8 mouse cellular contexts compared by ENCODE assay signal in the genomic region with DNA sequence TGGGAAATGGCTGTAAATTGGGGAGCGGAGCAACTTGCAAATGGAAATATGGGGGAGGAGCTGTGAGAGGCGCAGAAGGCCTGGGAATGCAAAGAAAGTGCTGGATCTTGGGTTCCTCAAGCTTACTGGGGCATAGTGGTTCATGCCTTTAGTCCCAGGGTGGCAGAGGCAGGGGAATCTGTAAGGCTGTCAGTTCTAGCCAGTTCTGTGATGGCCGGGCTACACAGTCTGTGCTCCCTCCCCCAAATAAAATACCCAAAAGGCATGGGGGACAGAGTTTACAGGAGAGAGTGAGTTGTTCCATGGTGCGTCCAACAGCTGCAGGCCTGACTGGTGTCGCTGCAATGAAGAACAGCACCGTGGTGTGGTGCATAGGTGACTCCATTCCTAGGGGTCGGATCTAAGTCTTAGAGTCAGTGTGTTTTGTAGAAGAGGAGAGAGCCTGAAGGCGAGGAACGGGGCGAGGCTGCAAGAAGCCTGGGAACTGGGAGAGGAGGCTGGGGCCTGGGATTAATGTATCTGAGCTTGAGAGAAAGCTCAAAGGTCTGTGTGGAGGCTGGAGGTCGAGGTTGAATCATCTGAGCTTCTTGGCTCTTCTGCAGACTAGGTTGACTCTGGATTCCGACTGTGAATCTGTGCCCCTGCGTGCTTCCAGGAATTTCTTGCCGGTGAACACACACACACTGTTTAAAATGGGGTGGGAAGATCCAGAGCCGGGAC. TPM values are rescaled to one million over a fixed set of nuclear protein-coding genes. Genes with fewer than 3 reads are reported as not detected.
DNase-seq lines count a peak whose midpoint lies in the region; ATAC-seq and TF ChIP-seq lines count a peak whose summit lies in the region.

No protein-coding gene starts in this region.

- TF ChIP-seq POLR2A in bone marrow, adult 2 months (IDR thresholded peaks at IDR 0.05; ENCODE audit: borderline replicate concordance, control insufficient read depth, low read depth, low read length): no peak

- H3K27me3 ChIP-seq in hindbrain, embryonic 15.5 days: peaks cover 36% of the 10 kb centered on the region

- 71% methylated on average over 15 of the region's 15 CpGs for WGBS in bone marrow, adult 2 months
- 20% methylated on average over 15 of the region's 15 CpGs for WGBS in hindbrain, embryonic 15.5 days
- WGBS in macrophage (ENCODE audit: missing documents): 73% methylated on average over 15 of the region's 15 CpGs

- peak overlapping the region; percentile 34; the same call in 1 of the 2 replicates for H3K9ac ChIP-seq in hindbrain, embryonic 15.5 days

- TF ChIP-seq CTCF in gastrocnemius, adult 2 months (IDR thresholded peaks at IDR 0.05): no peak
- no peak for TF ChIP-seq CTCF in bone marrow, adult 2 months (IDR thresholded peaks at IDR 0.05; ENCODE audit: control insufficient read depth, insufficient read depth, low read length)

- DNase-seq in gastrocnemius, adult 2 months: no peak
- DNase-seq in gastrocnemius, postnatal 14 days: no peak
- DNase-seq in retina, postnatal 1 day: no peak
- DNase-seq in right cerebral cortex, postnatal 25 days: no peak

- intact Hi-C loops in gastrocnemius, adult 2 months (cut with DNase I): no loop called here
- intact Hi-C loops in gastrocnemius, postnatal 14 days (cut with DNase I; ENCODE audit: low total_unique reads): no loop called here

- no peak for ATAC-seq in hindbrain, embryonic 15.5 days (ENCODE audit: low FRiP score, low read depth)
- ATAC-seq in activated CD4-positive, CD25-positive, alpha-beta regulatory T cell, adult 4 months: no peak

- peak overlapping the region; percentile 74 for H3K4me2 ChIP-seq in hindbrain, embryonic 15.5 days

- peak overlapping the region; percentile 100 for H3K27ac ChIP-seq in gastrocnemius, adult 2 months
- H3K27ac ChIP-seq in bone marrow, adult 2 months (ENCODE audit: control insufficient read depth, insufficient read depth, low read depth, low read length, poor library complexity): no peak overlapping the region
- no peak overlapping the region for H3K27ac ChIP-seq in hindbrain, embryonic 15.5 days (replicated peaks)
- H3K27ac ChIP-seq in macrophage: peak overlapping the region; percentile 54

- peaks cover 1% of the 10 kb centered on the region for H3K4me1 ChIP-seq in bone marrow, adult 2 months (ENCODE audit: control insufficient read depth, insufficient read depth, low read length)
- H3K4me1 ChIP-seq in hindbrain, embryonic 15.5 days (replicated peaks): peaks cover 48% of the 10 kb centered on the region

- no peaks in the 10 kb centered on the region for H3K9me3 ChIP-seq in hindbrain, embryonic 15.5 days

- peak overlapping the region; percentile 99 for H3K4me3 ChIP-seq in gastrocnemius, adult 2 months
- H3K4me3 ChIP-seq in bone marrow, adult 2 months (replicated peaks; ENCODE audit: control insufficient read depth, low read depth, low read length): peak overlapping the region; percentile 4
- peak overlapping the region; percentile 49 for H3K4me3 ChIP-seq in hindbrain, embryonic 15.5 days
- H3K4me3 ChIP-seq in macrophage (ENCODE audit: inconsistent target): peak overlapping the region; percentile 24; the same call in 1 of the 2 replicates

- H3K36me3 ChIP-seq in hindbrain, embryonic 15.5 days: no peaks in the 10 kb centered on the region
- H3K36me3 ChIP-seq in macrophage (ENCODE audit: inconsistent target): no peaks in the 10 kb centered on the region

- peaks cover 70% of the 10 kb centered on the region for H3K79me2 ChIP-seq in macrophage (ENCODE audit: inconsistent target)

RNA-seq across cellular contexts. Expression of a gene that starts 0.6 kb away (rescaled TPM):
- total RNA-seq in gastrocnemius, adult 2 months (2021): 100 to 1,000 TPM; 212 to 217 TPM
- total RNA-seq in gastrocnemius, postnatal 14 days (2021): 100 to 1,000 TPM; 194 to 197 TPM
- 17.4 and 40.1 TPM in 2 replicates for polyA plus RNA-seq in bone marrow, adult 2 months (2011; ENCODE audit: insufficient read depth, insufficient read length, low replicate concordance, missing spikeins)
- polyA plus RNA-seq in hindbrain, embryonic 15.5 days (2015; fragmentation: Nextera tagmentation; extraction: Ambion mirVana): 4.6 TPM in 2 replicates
- total RNA-seq in macrophage (2018; cell fraction: chromatin; rRNA removed): 1,000 to 10,000 TPM in 14 of 26 experiments, 100 to 1,000 TPM in 12; 456 to 7,544 (median 1,268) TPM
- total RNA-seq in macrophage (2018; cell fraction: cytosol; rRNA removed): 100 to 1,000 TPM; 156 to 966 (median 391) TPM
- 1,000 to 10,000 TPM in 9 of 26 experiments, 100 to 1,000 TPM in 17; 420 to 2,179 (median 869) TPM for total RNA-seq in macrophage (2018; cell fraction: nucleus; rRNA removed)
- 97.5 to 169 TPM (median 125 TPM) in 3 replicates for polyA plus RNA-seq in macrophage (2018)
- 10 to 100 TPM; 47.2 to 60.1 TPM for polyA plus RNA-seq in activated CD4-positive, CD25-positive, alpha-beta regulatory T cell, adult 4 months (2017; shearing (Covaris generic))

RNA-seq across cellular contexts. Expression of a gene that starts 21.7 kb away (rescaled TPM):
- total RNA-seq in gastrocnemius, adult 2 months (2021): 100 to 1,000 TPM; 423 to 463 TPM
- total RNA-seq in gastrocnemius, postnatal 14 days (2021): 100 to 1,000 TPM; 500 to 587 TPM
- polyA plus RNA-seq in bone marrow, adult 2 months (2011; ENCODE audit: insufficient read depth, insufficient read length, low replicate concordance, missing spikeins): 129 and 224 TPM in 2 replicates
- 289 TPM in 2 replicates for polyA plus RNA-seq in hindbrain, embryonic 15.5 days (2015; fragmentation: Nextera tagmentation; extraction: Ambion mirVana)
- 100 to 1,000 TPM in 21 of 26 experiments, 10 to 100 TPM in 5; 53.9 to 227 (median 126) TPM for total RNA-seq in macrophage (2018; cell fraction: chromatin; rRNA removed)
- 100 to 1,000 TPM; 190 to 422 (median 272) TPM for total RNA-seq in macrophage (2018; cell fraction: cytosol; rRNA removed)
- total RNA-seq in macrophage (2018; cell fraction: nucleus; rRNA removed): 100 to 1,000 TPM in 21 of 26 experiments, 10 to 100 TPM in 5; 78.8 to 331 (median 129) TPM
- polyA plus RNA-seq in macrophage (2018): 224 to 506 TPM (median 366 TPM) in 3 replicates
- polyA plus RNA-seq in activated CD4-positive, CD25-positive, alpha-beta regulatory T cell, adult 4 months (2017; shearing (Covaris generic)): 100 to 1,000 TPM; 589 to 842 TPM

RNA-seq across cellular contexts. Expression of a gene that starts 34.9 kb away (rescaled TPM):
- total RNA-seq in gastrocnemius, adult 2 months (2021): 10 to 100 TPM in 1 of 2 experiments, 1 to 10 TPM in 1; 7.9 to 10.4 TPM
- total RNA-seq in gastrocnemius, postnatal 14 days (2021): 1 to 10 TPM; 8.2 to 8.4 TPM
- 10.7 and 19.1 TPM in 2 replicates for polyA plus RNA-seq in bone marrow, adult 2 months (2011; ENCODE audit: insufficient read depth, insufficient read length, low replicate concordance, missing spikeins)
- 24.9 and 25.4 TPM in 2 replicates for polyA plus RNA-seq in hindbrain, embryonic 15.5 days (2015; fragmentation: Nextera tagmentation; extraction: Ambion mirVana)
- 10 to 100 TPM in 25 of 26 experiments, 1 to 10 TPM in 1; 8.5 to 41.5 (median 30.1) TPM for total RNA-seq in macrophage (2018; cell fraction: chromatin; rRNA removed)
- 10 to 100 TPM in 17 of 26 experiments, 1 to 10 TPM in 9; 4.9 to 15.3 (median 11.1) TPM for total RNA-seq in macrophage (2018; cell fraction: cytosol; rRNA removed)
- 10 to 100 TPM; 10.2 to 38.9 (median 21.4) TPM for total RNA-seq in macrophage (2018; cell fraction: nucleus; rRNA removed)
- 11.5 to 14.4 TPM (median 13.4 TPM) in 3 replicates for polyA plus RNA-seq in macrophage (2018)
- 10 to 100 TPM; 21.3 to 25.1 TPM for polyA plus RNA-seq in activated CD4-positive, CD25-positive, alpha-beta regulatory T cell, adult 4 months (2017; shearing (Covaris generic))

RNA-seq across cellular contexts. Expression of a gene that starts 46.8 kb away (rescaled TPM):
- total RNA-seq in gastrocnemius, adult 2 months (2021): 10 to 100 TPM; 23.5 to 27.2 TPM
- 10 to 100 TPM; 27.4 to 27.9 TPM for total RNA-seq in gastrocnemius, postnatal 14 days (2021)
- 67.4 and 91.6 TPM in 2 replicates for polyA plus RNA-seq in bone marrow, adult 2 months (2011; ENCODE audit: insufficient read depth, insufficient read length, low replicate concordance, missing spikeins)
- polyA plus RNA-seq in hindbrain, embryonic 15.5 days (2015; fragmentation: Nextera tagmentation; extraction: Ambion mirVana): 103 and 109 TPM in 2 replicates
- total RNA-seq in macrophage (2018; cell fraction: chromatin; rRNA removed): 100 to 1,000 TPM in 24 of 26 experiments, 10 to 100 TPM in 2; 88.3 to 226 (median 144) TPM
- total RNA-seq in macrophage (2018; cell fraction: cytosol; rRNA removed): 10 to 100 TPM; 44.2 to 69.6 (median 59.4) TPM
- 100 to 1,000 TPM in 7 of 26 experiments, 10 to 100 TPM in 19; 59.1 to 117 (median 82.6) TPM for total RNA-seq in macrophage (2018; cell fraction: nucleus; rRNA removed)
- 63.1 to 68.2 TPM (median 63.7 TPM) in 3 replicates for polyA plus RNA-seq in macrophage (2018)
- polyA plus RNA-seq in activated CD4-positive, CD25-positive, alpha-beta regulatory T cell, adult 4 months (2017; shearing (Covaris generic)): 100 to 1,000 TPM in 1 of 2 experiments, 10 to 100 TPM in 1; 58.5 to 101 TPM

RNA-seq across cellular contexts. Expression of a gene that starts 59.2 kb away (rescaled TPM):
- total RNA-seq in gastrocnemius, adult 2 months (2021): 1 to 10 TPM; 3.4 to 6.2 TPM
- 1 to 10 TPM; 8.6 to 8.9 TPM for total RNA-seq in gastrocnemius, postnatal 14 days (2021)
- 31.1 and 54.7 TPM in 2 replicates for polyA plus RNA-seq in bone marrow, adult 2 months (2011; ENCODE audit: insufficient read depth, insufficient read length, low replicate concordance, missing spikeins)
- 9.9 and 12.8 TPM in 2 replicates for polyA plus RNA-seq in hindbrain, embryonic 15.5 days (2015; fragmentation: Nextera tagmentation; extraction: Ambion mirVana)
- 100 to 1,000 TPM in 9 of 26 experiments, 10 to 100 TPM in 17; 50.6 to 172 (median 87.4) TPM for total RNA-seq in macrophage (2018; cell fraction: chromatin; rRNA removed)
- total RNA-seq in macrophage (2018; cell fraction: cytosol; rRNA removed): 10 to 100 TPM; 10.0 to 28.9 (median 19.9) TPM
- total RNA-seq in macrophage (2018; cell fraction: nucleus; rRNA removed): 10 to 100 TPM; 26.1 to 93.8 (median 46.9) TPM
- 17.0 to 32.0 TPM (median 23.3 TPM) in 3 replicates for polyA plus RNA-seq in macrophage (2018)
- polyA plus RNA-seq in activated CD4-positive, CD25-positive, alpha-beta regulatory T cell, adult 4 months (2017; shearing (Covaris generic)): 10 to 100 TPM; 20.4 to 25.1 TPM

Comparison
In these comparisons a context has a peak if more than half of its experiments do, and no peak if none do; other contexts are left out.
1. H3K27ac ChIP-seq: peak in gastrocnemius, adult 2 months (single experiment) and macrophage (single experiment); none in bone marrow, adult 2 months (single experiment) and hindbrain, embryonic 15.5 days (single experiment).
2. H3K4me3 ChIP-seq: peak in every context shown above with its lines; median percentile 99 in gastrocnemius, adult 2 months; 49 in hindbrain, embryonic 15.5 days; 24 in macrophage; 4 in bone marrow, adult 2 months.